Comparison of ENCODE assay signal across 12 mouse cellular contexts in the genomic region with DNA sequence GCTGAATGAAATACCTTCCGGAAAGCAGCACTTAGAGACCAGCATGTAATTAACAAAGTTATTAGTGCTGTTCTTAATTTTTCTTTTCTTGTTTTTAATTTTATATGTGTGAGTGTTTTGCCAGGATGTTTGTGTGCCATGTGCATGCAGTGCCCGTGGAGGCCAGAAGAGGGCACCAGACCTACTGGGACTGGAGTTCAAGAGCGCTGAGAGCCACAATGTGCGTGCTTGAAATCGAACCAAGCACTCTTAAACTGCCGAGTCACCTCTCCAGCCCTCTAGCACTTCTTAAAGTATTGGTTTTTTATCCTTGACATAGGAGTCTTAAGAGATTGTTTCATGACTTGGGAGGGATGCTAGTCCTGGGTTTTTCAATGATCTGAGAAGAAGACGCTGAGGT. TPM values are rescaled to one million over a fixed set of nuclear protein-coding genes. Genes with fewer than 3 reads are reported as not detected.
DNase-seq lines count a peak whose midpoint lies in the region; ATAC-seq and TF ChIP-seq lines count a peak whose summit lies in the region.
"Had no signal": no experiment of that assay in that cellular context is flagged by ENCODE, and none has a peak within 500 bp of the region (broad histone marks: within the 10 kb centered on the region; RNA-seq: fewer than 3 reads in every experiment).

No protein-coding gene starts in this region.

- H3K4me2 ChIP-seq in forebrain, postnatal 0 days (ENCODE audit: low read depth): no peak overlapping the region
- H3K4me2 ChIP-seq in lung, postnatal 0 days (replicated peaks; ENCODE audit: low read depth, low read length): no peak overlapping the region
- H3K4me2 ChIP-seq: hindbrain, embryonic 12.5 days; midbrain, embryonic 13.5 days had no signal

- TF ChIP-seq CTCF in forebrain, postnatal 0 days (IDR thresholded peaks at IDR 0.05; ENCODE audit: low read depth): peak; percentile 43
- peak; percentile 62 for TF ChIP-seq CTCF in lung, postnatal 0 days (IDR thresholded peaks at IDR 0.05)
- TF ChIP-seq CTCF in bone marrow macrophage, adult 2 months (IDR thresholded peaks at IDR 0.05; ENCODE audit: low read depth, low read length): peak; percentile 34; the same call in 1 of the 2 replicates

- ATAC-seq in forebrain, postnatal 0 days: no peak
- ATAC-seq in lung, postnatal 0 days: no peak
- ATAC-seq: forebrain, embryonic 16.5 days; midbrain, embryonic 13.5 days had no signal

- H3K27me3 ChIP-seq in forebrain, postnatal 0 days (ENCODE audit: insufficient read depth, low read length): no peaks in the 10 kb centered on the region
- no peaks in the 10 kb centered on the region for H3K27me3 ChIP-seq in forebrain, embryonic 10.5 days (ENCODE audit: poor library complexity, severe bottlenecking)
- no peaks in the 10 kb centered on the region for H3K27me3 ChIP-seq in lung, postnatal 0 days (replicated peaks; ENCODE audit: insufficient read depth, low read length)
- H3K27me3 ChIP-seq: hindbrain, embryonic 12.5 days; midbrain, embryonic 13.5 days had no signal

- WGBS in forebrain, postnatal 0 days: 85% methylated on average over 7 of the region's 7 CpGs
- 83% methylated on average over 7 of the region's 7 CpGs for WGBS in forebrain, embryonic 10.5 days
- 71% methylated on average over 7 of the region's 7 CpGs for WGBS in lung, postnatal 0 days

- no peaks in the 10 kb centered on the region for H3K9me3 ChIP-seq in forebrain, postnatal 0 days (ENCODE audit: low read length)
- H3K9me3 ChIP-seq in forebrain, embryonic 10.5 days: no peaks in the 10 kb centered on the region
- no peaks in the 10 kb centered on the region for H3K9me3 ChIP-seq in lung, postnatal 0 days (ENCODE audit: low read length)
- H3K9me3 ChIP-seq: hindbrain, embryonic 12.5 days; midbrain, embryonic 13.5 days had no signal

- no peak for DNase-seq in forebrain, postnatal 0 days
- no peak for DNase-seq in forebrain, embryonic 10.5 days (ENCODE audit: extremely low spot score, low spot score)
- no peak for DNase-seq in lung, postnatal 0 days (ENCODE audit: low spot score)
- DNase-seq in lung, postnatal 10 days: no peak
- DNase-seq in thymus, postnatal 0 days (ENCODE audit: low spot score): peak; percentile 21
- no peak for DNase-seq in gastrocnemius, postnatal 25 days
- no peak for DNase-seq in urinary bladder, postnatal 14 days (ENCODE audit: low spot score)
- DNase-seq: right cerebral cortex, postnatal 25 days had no signal

- no peak overlapping the region for H3K9ac ChIP-seq in forebrain, postnatal 0 days
- H3K9ac ChIP-seq in lung, postnatal 0 days (replicated peaks; ENCODE audit: low read depth): no peak overlapping the region
- H3K9ac ChIP-seq: hindbrain, embryonic 12.5 days; midbrain, embryonic 13.5 days had no signal

- no peaks in the 10 kb centered on the region for H3K4me1 ChIP-seq in forebrain, postnatal 0 days (ENCODE audit: insufficient read depth)
- peaks cover 3% of the 10 kb centered on the region for H3K4me1 ChIP-seq in forebrain, embryonic 10.5 days
- H3K4me1 ChIP-seq in lung, postnatal 0 days (ENCODE audit: insufficient read depth, low read depth, low read length): no peaks in the 10 kb centered on the region
- H3K4me1 ChIP-seq in bone marrow macrophage, adult 2 months (ENCODE audit: control insufficient read depth, insufficient read depth, low read length): no peaks in the 10 kb centered on the region

- no peak for TF ChIP-seq EP300 in lung, postnatal 0 days (IDR thresholded peaks at IDR 0.05)

- H3K4me3 ChIP-seq in forebrain, postnatal 0 days (ENCODE audit: low read depth, low read length): no peak overlapping the region
- no peak overlapping the region for H3K4me3 ChIP-seq in forebrain, embryonic 10.5 days
- no peak overlapping the region for H3K4me3 ChIP-seq in lung, postnatal 0 days (ENCODE audit: low read depth, low read length)
- H3K4me3 ChIP-seq in bone marrow macrophage, adult 2 months (ENCODE audit: insufficient read depth, low read length): no peak overlapping the region
- H3K4me3 ChIP-seq: hindbrain, embryonic 12.5 days; midbrain, embryonic 13.5 days had no signal

- no peaks in the 10 kb centered on the region for H3K36me3 ChIP-seq in forebrain, postnatal 0 days (ENCODE audit: insufficient read depth)
- H3K36me3 ChIP-seq in forebrain, embryonic 10.5 days (replicated peaks): no peaks in the 10 kb centered on the region
- H3K36me3 ChIP-seq in lung, postnatal 0 days (ENCODE audit: insufficient read depth, low read length): no peaks in the 10 kb centered on the region
- H3K36me3 ChIP-seq: hindbrain, embryonic 12.5 days; midbrain, embryonic 13.5 days had no signal

- no peak overlapping the region for H3K27ac ChIP-seq in forebrain, postnatal 0 days (ENCODE audit: low read depth, low read length)
- H3K27ac ChIP-seq in forebrain, embryonic 10.5 days: no peak overlapping the region
- H3K27ac ChIP-seq in lung, postnatal 0 days (ENCODE audit: low read length): no peak overlapping the region
- H3K27ac ChIP-seq in bone marrow macrophage, adult 2 months (ENCODE audit: insufficient read depth, low read depth, low read length): no peak overlapping the region
- H3K27ac ChIP-seq: hindbrain, embryonic 12.5 days; midbrain, embryonic 13.5 days had no signal

- TF ChIP-seq POLR2A in bone marrow macrophage, adult 2 months (IDR thresholded peaks at IDR 0.05; ENCODE audit: borderline replicate concordance, low read depth, low read length): no peak

RNA-seq across cellular contexts. Expression of gene Fam81a, which starts 26.6 kb away (rescaled TPM):
- 25.6 and 33.5 TPM in 2 replicates for total RNA-seq in forebrain, postnatal 0 days (2014; rRNA removed)
- polyA plus RNA-seq in forebrain, postnatal 0 days (2015; fragmentation: Nextera tagmentation; extraction: Ambion mirVana): 16.4 and 29.4 TPM in 2 replicates
- polyA plus RNA-seq in forebrain, embryonic 10.5 days (2016; fragmentation: Nextera tagmentation; extraction: Ambion mirVana): 3.5 and 3.8 TPM in 2 replicates
- 4.8 and 6.0 TPM in 2 replicates for polyA plus RNA-seq in lung, postnatal 0 days (2015; fragmentation: Nextera tagmentation; extraction: Ambion mirVana)
- 0.21 TPM in 1 of 2 replicates, not detected in the other for polyA plus RNA-seq in bone marrow macrophage, adult 2 months (2012; ENCODE audit: insufficient read depth, insufficient read length, missing spikeins)
- polyA plus RNA-seq in thymus, postnatal 0 days (2015; fragmentation: Nextera tagmentation; extraction: Ambion mirVana): 0.32 and 0.33 TPM in 2 replicates
- total RNA-seq in gastrocnemius, postnatal 25 days (2021): 1 to 10 TPM in 1 of 2 experiments, under 1 TPM in 1; 0.88 to 1.5 TPM

RNA-seq across cellular contexts. Expression of gene Myo1e, which starts 38.2 kb away (rescaled TPM):
- total RNA-seq in forebrain, postnatal 0 days (2014; rRNA removed): 4.6 and 6.2 TPM in 2 replicates
- polyA plus RNA-seq in forebrain, postnatal 0 days (2015; fragmentation: Nextera tagmentation; extraction: Ambion mirVana): 2.2 and 3.6 TPM in 2 replicates
- polyA plus RNA-seq in forebrain, embryonic 10.5 days (2016; fragmentation: Nextera tagmentation; extraction: Ambion mirVana): 11.4 and 12.5 TPM in 2 replicates
- 36.0 and 43.0 TPM in 2 replicates for polyA plus RNA-seq in lung, postnatal 0 days (2015; fragmentation: Nextera tagmentation; extraction: Ambion mirVana)
- 78.8 and 86.6 TPM in 2 replicates for polyA plus RNA-seq in bone marrow macrophage, adult 2 months (2012; ENCODE audit: insufficient read depth, insufficient read length, missing spikeins)
- 5.5 and 6.1 TPM in 2 replicates for polyA plus RNA-seq in thymus, postnatal 0 days (2015; fragmentation: Nextera tagmentation; extraction: Ambion mirVana)
- 1 to 10 TPM; 8.6 to 8.9 TPM for total RNA-seq in gastrocnemius, postnatal 25 days (2021)
